ENCODE assay signal across 8 mouse cellular contexts in genomic region chr1:75219531-75219930, GRCm38 (mm10). TPM values are rescaled to one million over a fixed set of nuclear protein-coding genes. Genes with fewer than 3 reads are reported as not detected.
DNase-seq lines count a peak whose midpoint lies in the region; ATAC-seq and TF ChIP-seq lines count a peak whose summit lies in the region.

TSS of gene Tuba4a (minus strand) at chr1:75219865.

- peak within 1 kb of the TSS; percentile 97 for H3K27ac ChIP-seq in layer of hippocampus, adult 2 months
- H3K27ac ChIP-seq in forebrain, embryonic 16.5 days (ENCODE audit: low read length) = no peak within 1 kb of the TSS; the same call in 1 of the 2 replicates
- no peak within 1 kb of the TSS for H3K27ac ChIP-seq in hindbrain, embryonic 13.5 days
- H3K27ac ChIP-seq in limb, embryonic 14.5 days (replicated peaks; ENCODE audit: low read depth, low read length) = no peak within 1 kb of the TSS

- DNase-seq in layer of hippocampus, adult 2 months (ENCODE audit: low spot score in 2 of 2) = no peak
- no peak for DNase-seq in layer of hippocampus, adult 9-10 months (ENCODE audit: low spot score)
- DNase-seq in adrenal gland, postnatal 14 days = peak; percentile 31
- DNase-seq in limb, embryonic 14.5 days (ENCODE audit: low spot score) = no peak
- no peak for DNase-seq in right cerebral cortex, adult 18-20 months

- H3K9ac ChIP-seq in forebrain, embryonic 16.5 days (replicated peaks; ENCODE audit: low read depth, low read length) = peak within 1 kb of the TSS; percentile 63
- H3K9ac ChIP-seq in hindbrain, embryonic 13.5 days = peak within 1 kb of the TSS; percentile 73
- H3K9ac ChIP-seq in limb, embryonic 14.5 days (ENCODE audit: low read depth, low read length, severe bottlenecking) = peak within 1 kb of the TSS; percentile 47

- no peaks in the 10 kb centered on the region for H3K9me3 ChIP-seq in forebrain, embryonic 16.5 days (ENCODE audit: control insufficient read depth, low read length)
- no peaks in the 10 kb centered on the region for H3K9me3 ChIP-seq in hindbrain, embryonic 13.5 days
- no peaks in the 10 kb centered on the region for H3K9me3 ChIP-seq in limb, embryonic 14.5 days (ENCODE audit: control insufficient read depth, low read length)

- H3K4me3 ChIP-seq in layer of hippocampus, adult 2 months = peak within 1 kb of the TSS; percentile 93
- H3K4me3 ChIP-seq in forebrain, embryonic 16.5 days (replicated peaks; ENCODE audit: low read length) = peak within 1 kb of the TSS; percentile 56
- peak within 1 kb of the TSS; percentile 56 for H3K4me3 ChIP-seq in hindbrain, embryonic 13.5 days
- peak within 1 kb of the TSS; percentile 53 for H3K4me3 ChIP-seq in limb, embryonic 14.5 days (replicated peaks; ENCODE audit: low read length)
- peak within 1 kb of the TSS; percentile 71 for H3K4me3 ChIP-seq in myocyte

- H3ac ChIP-seq in myocyte (ENCODE audit: control insufficient read depth, insufficient read length) = peak within 1 kb of the TSS; percentile 2

- peak; percentile 63 for TF ChIP-seq CTCF in layer of hippocampus, adult 2 months (conservative IDR thresholded peaks at IDR 0.05)

- under 1% methylated on average over 34 of the region's 34 CpGs for WGBS in forebrain, embryonic 16.5 days
- WGBS in hindbrain, embryonic 13.5 days = 2% methylated on average over 34 of the region's 34 CpGs
- under 1% methylated on average over 26 of the region's 34 CpGs for WGBS in limb, embryonic 14.5 days

- peaks cover 23% of the 10 kb centered on the region for H3K79me2 ChIP-seq in myocyte (ENCODE audit: control insufficient read depth, insufficient read depth)

- peak; percentile 50 for ATAC-seq in forebrain, embryonic 16.5 days
- peak; percentile 44 for ATAC-seq in hindbrain, embryonic 13.5 days (ENCODE audit: low FRiP score)
- peak; percentile 39; the same call in 1 of the 2 replicates for ATAC-seq in limb, embryonic 14.5 days (ENCODE audit: low FRiP score, low read depth)

- no peak for TF ChIP-seq POLR2A in limb, embryonic 14.5 days (IDR thresholded peaks at IDR 0.05; ENCODE audit: borderline replicate concordance, extremely low read depth, insufficient read depth, insufficient read length)
- no peak for TF ChIP-seq POLR2A in myocyte (IDR thresholded peaks at IDR 0.05; ENCODE audit: insufficient read length, low read depth)

- H3K4me2 ChIP-seq in forebrain, embryonic 16.5 days (ENCODE audit: low read length) = peak within 1 kb of the TSS; percentile 94
- H3K4me2 ChIP-seq in hindbrain, embryonic 13.5 days = peak within 1 kb of the TSS; percentile 94
- peak within 1 kb of the TSS; percentile 99 for H3K4me2 ChIP-seq in limb, embryonic 14.5 days (replicated peaks; ENCODE audit: low read depth, low read length, severe bottlenecking)
- H3K4me2 ChIP-seq in myocyte (ENCODE audit: low read depth) = peak within 1 kb of the TSS; percentile 95

- H3K27me3 ChIP-seq in forebrain, embryonic 16.5 days (replicated peaks; ENCODE audit: control insufficient read depth, insufficient read depth, low read length) = peaks cover 32% of the 10 kb centered on the region
- H3K27me3 ChIP-seq in hindbrain, embryonic 13.5 days = peaks cover 87% of the 10 kb centered on the region
- H3K27me3 ChIP-seq in limb, embryonic 14.5 days (ENCODE audit: control insufficient read depth, insufficient read depth, low read length) = peaks cover 32% of the 10 kb centered on the region
- H3K27me3 ChIP-seq in myocyte (ENCODE audit: control insufficient read depth, insufficient read depth, insufficient read length) = no peaks in the 10 kb centered on the region

- H3K36me3 ChIP-seq in forebrain, embryonic 16.5 days (ENCODE audit: control insufficient read depth, insufficient read depth) = 0 out of 2 replicates have a peak, but pooled peaks cover 2% of the 10 kb centered on the region
- H3K36me3 ChIP-seq in hindbrain, embryonic 13.5 days = peaks cover 17% of the 10 kb centered on the region
- H3K36me3 ChIP-seq in limb, embryonic 14.5 days (ENCODE audit: control insufficient read depth, insufficient read depth, low read length) = peaks cover 14% of the 10 kb centered on the region
- H3K36me3 ChIP-seq in myocyte (ENCODE audit: control insufficient read depth, insufficient read depth) = peaks cover 11% of the 10 kb centered on the region

- H3K4me1 ChIP-seq in forebrain, embryonic 16.5 days (replicated peaks; ENCODE audit: control insufficient read depth, insufficient read depth, low read length) = peaks cover 18% of the 10 kb centered on the region
- H3K4me1 ChIP-seq in hindbrain, embryonic 13.5 days (replicated peaks) = peaks cover 22% of the 10 kb centered on the region
- peaks cover 13% of the 10 kb centered on the region for H3K4me1 ChIP-seq in limb, embryonic 14.5 days (ENCODE audit: control insufficient read depth, insufficient read depth, low read length)

TF ChIP-seq in myocyte, 11 proteins besides CTCF, POLR2A, EP300 and RAD21:
- no peak for TF ChIP-seq REST (IDR thresholded peaks at IDR 0.05; ENCODE audit: insufficient read depth, insufficient read length)
- no peak for TF ChIP-seq MYOD1 (IDR thresholded peaks at IDR 0.05; ENCODE audit: control insufficient read depth in 1 of 3, insufficient read length in 2 of 3, low read depth in 2 of 3)
- no peak for TF ChIP-seq USF1 (IDR thresholded peaks at IDR 0.05; ENCODE audit: low read depth)
- no peak for TF ChIP-seq E2F4 (IDR thresholded peaks at IDR 0.05; ENCODE audit: insufficient read depth)
- TF ChIP-seq SRF (IDR thresholded peaks at IDR 0.05; ENCODE audit: control insufficient read depth, insufficient read length, low read depth) = no peak
- TF ChIP-seq MAX (IDR thresholded peaks at IDR 0.05; ENCODE audit: low read depth) = no peak
- TF ChIP-seq TCF12 (IDR thresholded peaks at IDR 0.05; ENCODE audit: insufficient read depth, poor library complexity, severe bottlenecking) = no peak
- no peak for TF ChIP-seq CEBPB (IDR thresholded peaks at IDR 0.05; ENCODE audit: insufficient read depth, poor library complexity, severe bottlenecking)
- no peak for TF ChIP-seq MYOG (IDR thresholded peaks at IDR 0.05; ENCODE audit: control insufficient read depth in 1 of 3, insufficient read depth in 1 of 3, insufficient read length in 2 of 3, low read depth in 2 of 3)
- TF ChIP-seq POLR2AphosphoS2 (IDR thresholded peaks at IDR 0.05; ENCODE audit: insufficient read length, low read depth) = no peak
- TF ChIP-seq TCF3 (IDR thresholded peaks at IDR 0.05; ENCODE audit: insufficient read length, low read depth) = no peak

RNA-seq across cellular contexts. Expression of gene Tuba4a, which starts in this region (rescaled TPM):
- total RNA-seq in layer of hippocampus, adult 2 months (2021) = 100 to 1,000 TPM; 533 to 543 TPM
- 42.9 and 53.1 TPM in 2 replicates for total RNA-seq in adrenal gland, postnatal 14 days (2021)
- polyA plus RNA-seq in forebrain, embryonic 16.5 days (2015; fragmentation: Nextera tagmentation; extraction: Ambion mirVana) = 18.6 and 18.7 TPM in 2 replicates
- polyA plus RNA-seq in hindbrain, embryonic 13.5 days (2015; fragmentation: Nextera tagmentation; extraction: Ambion mirVana) = 6.5 and 7.1 TPM in 2 replicates
- polyA plus RNA-seq in limb, embryonic 14.5 days (2012; rRNA removed) = 20.9 and 25.1 TPM in 2 replicates
- 38.5 and 55.9 TPM in 2 replicates for polyA plus RNA-seq in limb, embryonic 14.5 days (2014; fragmentation: Nextera tagmentation; extraction: Ambion mirVana)
- polyA plus RNA-seq in myocyte (2012; fragmentation: generic; extraction: Trizol) = 210 TPM
